Mouse (Mus musculus): ENCODE results near the gene Olfr311. TPM values are rescaled to one million over a fixed set of nuclear protein-coding genes. Genes with fewer than 3 reads are reported as not detected.

Gene Olfr311
- polyA plus RNA-seq, 1 experiment = not detected

DNA sequence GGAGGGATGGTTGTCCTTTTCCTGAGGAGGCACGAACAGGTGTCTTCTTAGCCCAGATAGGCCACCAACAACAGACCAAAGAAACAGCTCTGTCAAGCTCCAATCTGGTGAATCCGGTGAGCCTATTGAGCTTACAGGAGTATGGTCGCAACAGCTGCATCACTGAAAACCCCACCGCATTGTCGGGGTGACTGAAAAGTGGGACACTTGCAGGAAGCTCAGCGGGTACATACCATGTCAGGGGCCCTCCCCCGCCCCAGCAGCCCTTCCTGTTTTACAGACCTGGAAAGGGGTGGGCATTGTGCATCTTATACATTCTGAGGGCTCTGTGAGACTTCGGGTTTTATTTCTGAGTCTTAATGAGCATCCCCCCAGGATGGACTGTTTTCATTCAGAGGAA lies 44.7 kb downstream of the Olfr311 start:
- peaks cover 19% of the 10 kb centered on the region for H3K36me3 ChIP-seq (ENCODE audit: control insufficient read depth, insufficient read depth)

DNA sequence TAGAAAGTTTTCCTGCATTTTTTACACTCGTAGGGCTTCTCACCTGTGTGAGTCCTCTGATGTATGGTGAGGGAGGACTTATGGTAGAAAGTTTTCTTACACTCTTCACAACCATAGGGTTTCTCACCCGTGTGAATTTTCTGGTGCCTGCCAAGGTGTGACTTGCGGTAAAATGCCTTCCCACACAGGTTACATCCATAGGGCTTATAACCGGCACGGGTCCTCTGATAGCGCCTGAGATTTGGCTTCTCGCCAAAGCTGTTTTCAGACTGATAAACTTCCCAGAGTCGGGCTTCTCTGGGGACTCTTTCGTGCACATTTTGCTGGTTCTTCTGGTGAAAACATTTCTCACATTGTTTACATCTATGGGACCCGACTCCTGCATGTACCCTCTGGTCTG lies 51.5 kb downstream of the Olfr311 start:
- no peak for TF ChIP-seq MAX (IDR thresholded peaks at IDR 0.05)
- no peak for TF ChIP-seq MYOD1 (IDR thresholded peaks at IDR 0.05; ENCODE audit: control insufficient read depth, insufficient read length, low read depth)
- TF ChIP-seq MYOG (IDR thresholded peaks at IDR 0.05; ENCODE audit: control insufficient read depth, extremely low read depth, insufficient read length) = no peak
- Histone ChIP-seq H3ac (ENCODE audit: control insufficient read depth, insufficient read length, low read depth) (no peak overlapping the region), H3K36me3 (ENCODE audit: control insufficient read depth, insufficient read depth) (peaks cover 40% of the 10 kb centered on the region), H3K79me3 (ENCODE audit: low read depth) (no peaks in the 10 kb centered on the region), H3K4me3 (ENCODE audit: insufficient read depth, poor library complexity, severe bottlenecking) (no peak overlapping the region), H3K27me3 (ENCODE audit: control insufficient read depth, insufficient read depth, insufficient read length) (no peaks in the 10 kb centered on the region), H3K79me2 (ENCODE audit: control insufficient read depth, insufficient read depth) (no peaks in the 10 kb centered on the region)

More for the DNA sequence above, 44.7 kb downstream of the Olfr311 start:
- Histone ChIP-seq H3K79me2 (ENCODE audit: control insufficient read depth, insufficient read depth) (no peaks in the 10 kb centered on the region), H3K27me3 (ENCODE audit: control insufficient read depth, insufficient read depth, insufficient read length) (no peaks in the 10 kb centered on the region), H3K79me3 (ENCODE audit: low read depth) (no peaks in the 10 kb centered on the region), H3K4me3 (ENCODE audit: insufficient read depth, poor library complexity, severe bottlenecking) (no peak overlapping the region), H3ac (ENCODE audit: control insufficient read depth, insufficient read length, low read depth) (no peak overlapping the region)
- TF ChIP-seq CTCF (IDR thresholded peaks at IDR 0.05; ENCODE audit: control insufficient read depth, insufficient read depth, insufficient read length) (no peak), CEBPB (IDR thresholded peaks at IDR 0.05; ENCODE audit: low read depth) (no peak), MYOD1 (IDR thresholded peaks at IDR 0.05; ENCODE audit: control insufficient read depth, insufficient read length, low read depth) (no peak), MAX (IDR thresholded peaks at IDR 0.05) (no peak), USF1 (IDR thresholded peaks at IDR 0.05; ENCODE audit: low read depth) (no peak), MYOG (IDR thresholded peaks at IDR 0.05; ENCODE audit: control insufficient read depth, extremely low read depth, insufficient read length) (no peak), FOSL1 (IDR thresholded peaks at IDR 0.05; ENCODE audit: insufficient read depth, low read length, poor library complexity, severe bottlenecking) (no peak)

Other genes starting within 250 kb of the Olfr311 start
- gene Olfr324, start 244.1 kb upstream of the Olfr311 start, polyA plus RNA-seq (2012; fragmentation: generic; extraction: Trizol) = not detected
- gene 2210407C18Rik, start 223.2 kb upstream of the Olfr311 start, polyA plus RNA-seq (2012; fragmentation: generic; extraction: Trizol) = not detected
- gene Olfr323, start 208.8 kb upstream of the Olfr311 start, polyA plus RNA-seq (2012; fragmentation: generic; extraction: Trizol) = not detected
- gene Trim58, start 198.8 kb upstream of the Olfr311 start, polyA plus RNA-seq (2012; fragmentation: generic; extraction: Trizol) = not detected
- not detected for gene Olfr322, start 180.5 kb upstream of the Olfr311 start, polyA plus RNA-seq (2012; fragmentation: generic; extraction: Trizol)
- gene Olfr320, start 158.2 kb upstream of the Olfr311 start, polyA plus RNA-seq (2012; fragmentation: generic; extraction: Trizol) = not detected
- gene Olfr319, start 140.1 kb upstream of the Olfr311 start, polyA plus RNA-seq (2012; fragmentation: generic; extraction: Trizol) = not detected
- gene Olfr318, start 115.2 kb upstream of the Olfr311 start, polyA plus RNA-seq (2012; fragmentation: generic; extraction: Trizol) = not detected
- not detected for gene Olfr317, start 100.0 kb upstream of the Olfr311 start, polyA plus RNA-seq (2012; fragmentation: generic; extraction: Trizol)
- gene Olfr316, start 86.5 kb upstream of the Olfr311 start, polyA plus RNA-seq (2012; fragmentation: generic; extraction: Trizol) = not detected
- not detected for gene Olfr315, start 66.1 kb upstream of the Olfr311 start, polyA plus RNA-seq (2012; fragmentation: generic; extraction: Trizol)
- not detected for gene Olfr314, start 56.3 kb upstream of the Olfr311 start, polyA plus RNA-seq (2012; fragmentation: generic; extraction: Trizol)
- gene Fam183b, start 37.3 kb upstream of the Olfr311 start, polyA plus RNA-seq (2012; fragmentation: generic; extraction: Trizol) = not detected
- not detected for gene Olfr313, start 24.3 kb upstream of the Olfr311 start, polyA plus RNA-seq (2012; fragmentation: generic; extraction: Trizol)
- not detected for gene Olfr312, start 10.0 kb upstream of the Olfr311 start, polyA plus RNA-seq (2012; fragmentation: generic; extraction: Trizol)
- gene Gm12258, start 7.9 kb downstream of the Olfr311 start, polyA plus RNA-seq (2012; fragmentation: generic; extraction: Trizol) = 0.32 TPM
- 2.2 TPM for gene 2810021J22Rik, start 28.0 kb downstream of the Olfr311 start, polyA plus RNA-seq (2012; fragmentation: generic; extraction: Trizol)
- gene Zfp39, start 65.0 kb downstream of the Olfr311 start, polyA plus RNA-seq (2012; fragmentation: generic; extraction: Trizol) = 0.64 TPM
- not detected for gene Btnl10, start 78.7 kb downstream of the Olfr311 start, polyA plus RNA-seq (2012; fragmentation: generic; extraction: Trizol)
- gene Rnf187, start 99.7 kb downstream of the Olfr311 start, polyA plus RNA-seq (2012; fragmentation: generic; extraction: Trizol) = 245 TPM
- 1.6 TPM for gene Hist3h2ba, start 109.7 kb downstream of the Olfr311 start, polyA plus RNA-seq (2012; fragmentation: generic; extraction: Trizol)
- 11.4 TPM for gene Hist3h2a, start 115.4 kb downstream of the Olfr311 start, polyA plus RNA-seq (2012; fragmentation: generic; extraction: Trizol)
- gene Trim17, start 115.4 kb downstream of the Olfr311 start, polyA plus RNA-seq (2012; fragmentation: generic; extraction: Trizol) = 0.22 TPM
- gene Trim11, start 138.8 kb downstream of the Olfr311 start, polyA plus RNA-seq (2012; fragmentation: generic; extraction: Trizol) = 15.1 TPM

All from C2C12 (cell line).